Mouse (Mus musculus): ENCODE data around the gene Hsf5.

DNA sequence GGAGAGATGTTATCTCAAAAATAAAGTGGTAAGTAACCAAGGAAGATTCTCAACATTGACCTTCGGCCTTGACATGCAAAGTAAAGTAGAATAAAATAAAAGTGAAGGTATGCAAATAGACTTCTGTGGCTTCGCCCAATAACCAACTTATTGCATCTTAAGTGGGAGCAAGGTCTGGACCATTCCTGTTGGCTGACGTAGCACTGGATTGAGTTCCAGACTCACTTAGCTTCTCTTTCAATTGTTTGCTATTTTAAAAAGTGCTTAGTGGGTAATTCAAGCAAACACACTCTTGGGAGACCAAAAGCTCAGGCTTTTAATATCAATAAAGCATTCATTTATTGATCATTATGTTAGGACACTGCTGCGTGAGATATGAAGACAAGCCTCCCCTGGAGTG lies 81.2 kb downstream of the Hsf5 start:
- TF ChIP-seq CTCF (IDR thresholded peaks at IDR 0.05; ENCODE audit: low read depth, low read length) (no peak), POLR2A (IDR thresholded peaks at IDR 0.05; ENCODE audit: extremely low read depth, insufficient read depth, low read length) (no peak)

Data from liver, adult 2 months (tissue).